Mouse (Mus musculus) ES-Bruce4 (cell line): ENCODE results near the gene Itih3. TPM values are rescaled to one million over a fixed set of nuclear protein-coding genes. Genes with fewer than 3 reads are reported as not detected.

Source experiments
- H3K27ac ChIP-seq: 2 replicates; pipeline ENCODE4 v1.5.1; 2012; ENCODE audit warnings: low read length, inconsistent platforms; ENCODE audit not compliant: insufficient read depth
- H3K27me3 ChIP-seq: 2 replicates; pipeline ENCODE4 v1.6.1; 2012; ENCODE audit warnings: mild to moderate bottlenecking, low read length, inconsistent platforms; ENCODE audit not compliant: control insufficient read depth, poor library complexity, insufficient read depth, severe bottlenecking
- H3K36me3 ChIP-seq: 2 replicates; pipeline ENCODE4 v1.6.1; 2012; ENCODE audit warnings: inconsistent platforms, mild to moderate bottlenecking, low read length, moderate library complexity; ENCODE audit not compliant: control insufficient read depth, poor library complexity, insufficient read depth, severe bottlenecking
- H3K4me1 ChIP-seq: one replicate; pipeline ENCODE4 v1.8.1; 2011; ENCODE audit warnings: low read length; ENCODE audit not compliant: control insufficient read depth, insufficient read depth
- H3K4me3 ChIP-seq: 2 replicates; pipeline ENCODE4 v1.5.1; 2011; ENCODE audit warnings: low read depth, mild to moderate bottlenecking, low read length
- H3K9ac ChIP-seq: 2 replicates; pipeline ENCODE4 v1.6.1; 2012; ENCODE audit warnings: low read depth, mild to moderate bottlenecking, inconsistent platforms; ENCODE audit not compliant: poor library complexity, severe bottlenecking
- H3K9me3 ChIP-seq: replicated peaks from 2 replicates; pipeline ENCODE4 v1.6.1; 2012; ENCODE audit warnings: mild to moderate bottlenecking, low read length, inconsistent platforms; ENCODE audit not compliant: control insufficient read depth, poor library complexity, insufficient read depth, severe bottlenecking
- CTCF ChIP-seq: IDR thresholded peaks from one replicate; pipeline ENCODE4 v1.8.1; 2011; ENCODE audit warnings: low read depth, low read length
- EP300 ChIP-seq: IDR thresholded peaks from 2 replicates; pipeline ENCODE4 v1.6.1; 2011; ENCODE audit warnings: low read depth, low read length; ENCODE audit not compliant: insufficient read depth
- POLR2A ChIP-seq: IDR thresholded peaks from one replicate; pipeline ENCODE4 v1.8.1; 2011; ENCODE audit warnings: low read length; ENCODE audit not compliant: insufficient read depth
- polyA plus RNA-seq: library from polyadenylated mRNA; stranded (reverse); fragments of >200 nt; gene quantifications from 2 replicates; pipeline ENCODE4 v1.2.4, GENCODE M21; 2011; ENCODE audit warnings: low read depth; ENCODE audit not compliant: missing spikeins, insufficient read depth, insufficient read length

Itih3 gene
- polyA plus RNA-seq, 1 experiment: not detected

GRCm38 (mm10) chr14:30925492-30925891, 1.9 kb upstream of the Itih3 start:
- TF ChIP-seq CTCF: no peak
- TF ChIP-seq EP300: no peak
- no peak for TF ChIP-seq POLR2A
- Histone ChIP-seq H3K4me3 (no peak overlapping the region), H3K27ac (no peak overlapping the region), H3K36me3 (no peaks in the 10 kb centered on the region), H3K9ac (no peak overlapping the region), H3K9me3 (no peaks in the 10 kb centered on the region), H3K27me3 (no peaks in the 10 kb centered on the region), H3K4me1 (no peaks in the 10 kb centered on the region)

GRCm38 (mm10) chr14:30922053-30922670, 1.4 kb downstream of the Itih3 start:
- TF ChIP-seq CTCF (no peak), POLR2A (no peak), EP300 (no peak)

GRCm38 (mm10) chr14:30916516-30916915, 7.0 kb downstream of the Itih3 start:
- Histone ChIP-seq H3K4me3 (no peak overlapping the region), H3K27ac (no peak overlapping the region), H3K36me3 (no peaks in the 10 kb centered on the region), H3K9me3 (no peaks in the 10 kb centered on the region), H3K4me1 (no peaks in the 10 kb centered on the region), H3K27me3 (no peaks in the 10 kb centered on the region), H3K9ac (no peak overlapping the region)
- TF ChIP-seq POLR2A (no peak), CTCF (no peak), EP300 (no peak)

More at GRCm38 (mm10) chr14:30922053-30922670, 1.4 kb downstream of the Itih3 start:
- no peaks in the 10 kb centered on the region for H3K27me3 ChIP-seq
- no peak overlapping the region for H3K4me3 ChIP-seq
- no peak overlapping the region for H3K27ac ChIP-seq
- no peaks in the 10 kb centered on the region for H3K36me3 ChIP-seq
- no peaks in the 10 kb centered on the region for H3K9me3 ChIP-seq
- no peak overlapping the region for H3K9ac ChIP-seq
- no peaks in the 10 kb centered on the region for H3K4me1 ChIP-seq

GRCm38 (mm10) chr14:30913404-30913803, 10.2 kb downstream of the Itih3 start:
- H3K27ac ChIP-seq: no peak overlapping the region
- no peaks in the 10 kb centered on the region for H3K4me1 ChIP-seq
- H3K9me3 ChIP-seq: no peaks in the 10 kb centered on the region
- H3K27me3 ChIP-seq: no peaks in the 10 kb centered on the region
- H3K36me3 ChIP-seq: no peaks in the 10 kb centered on the region
- no peak overlapping the region for H3K9ac ChIP-seq
- TF ChIP-seq CTCF: no peak
- no peak for TF ChIP-seq POLR2A
- TF ChIP-seq EP300: no peak
- H3K4me3 ChIP-seq: no peak overlapping the region

- Histone ChIP-seq H3K4me3 (no peak overlapping the region), H3K27me3 (no peaks in the 10 kb centered on the region), H3K27ac (no peak overlapping the region), H3K4me1 (no peaks in the 10 kb centered on the region), H3K36me3 (no peaks in the 10 kb centered on the region), H3K9me3 (no peaks in the 10 kb centered on the region), H3K9ac (no peak overlapping the region)
- TF ChIP-seq CTCF: no peak
- TF ChIP-seq EP300: no peak
- TF ChIP-seq POLR2A: no peak
Observed at GRCm38 (mm10) chr14:30912641-30913040, 10.9 kb downstream of the Itih3 start.

GRCm38 (mm10) chr14:30911141-30911540, 12.4 kb downstream of the Itih3 start:
- Histone ChIP-seq H3K27me3 (no peaks in the 10 kb centered on the region), H3K4me3 (no peak overlapping the region), H3K9ac (no peak overlapping the region), H3K36me3 (no peaks in the 10 kb centered on the region), H3K9me3 (no peaks in the 10 kb centered on the region), H3K27ac (no peak overlapping the region), H3K4me1 (no peaks in the 10 kb centered on the region)
- no peak for TF ChIP-seq POLR2A
